19 mouse cellular contexts compared by ENCODE assay signal in genomic region chr17:26348116-26348515, GRCm38 (mm10).
A peak's percentile ranks its signal among the peaks of the same experiment; 100 is the strongest.
DNase-seq lines count a peak whose midpoint lies in the region; ATAC-seq lines count a peak whose summit lies in the region.
"Had no signal": no experiment of that assay in that cellular context is flagged by ENCODE, and none has a peak within 500 bp of the region (broad histone marks: within the 10 kb centered on the region; RNA-seq: fewer than 3 reads in every experiment).

No protein-coding gene starts in this region.

- 0 out of 2 replicates have a peak, but pooled peaks cover 3% of the 10 kb centered on the region for H3K27me3 ChIP-seq in liver, embryonic 12.5 days (replicated peaks)
- H3K27me3 ChIP-seq: forebrain, embryonic 15.5 days had no signal

- no peak for DNase-seq in lung, postnatal 4 days
- DNase-seq in B cell, adult 2 months, result no peak
- DNase-seq: adrenal gland, adult 2 months; adrenal gland, postnatal 10 days; adrenal gland, postnatal 25 days; cerebellum, adult 11 months; cerebellum, adult 18-20 months; cerebellum, adult 8-10 months; cerebellum, adult 9-11 months; cerebellum, postnatal 14 days; cerebellum, postnatal 36 days; forebrain, postnatal 0 days had no signal

- no peaks in the 10 kb centered on the region for H3K36me3 ChIP-seq in liver, embryonic 12.5 days
- H3K36me3 ChIP-seq: embryonic facial prominence, embryonic 10.5 days; embryonic facial prominence, embryonic 12.5 days; forebrain, embryonic 15.5 days had no signal

- 60% methylated on average over 5 of the region's 5 CpGs for WGBS in liver, embryonic 12.5 days (ENCODE audit: insufficient replicate concordance)

- no peaks in the 10 kb centered on the region for H3K4me1 ChIP-seq in liver, embryonic 12.5 days
- H3K4me1 ChIP-seq: embryonic facial prominence, embryonic 10.5 days; embryonic facial prominence, embryonic 12.5 days; forebrain, embryonic 13.5 days; forebrain, embryonic 15.5 days had no signal

- no peaks in the 10 kb centered on the region for H3K9me3 ChIP-seq in liver, embryonic 12.5 days (replicated peaks)
- H3K9me3 ChIP-seq: embryonic facial prominence, embryonic 10.5 days; embryonic facial prominence, embryonic 12.5 days; forebrain, embryonic 13.5 days; forebrain, embryonic 15.5 days had no signal

- peak; percentile 56; the same call in 1 of the 2 replicates for ATAC-seq in common myeloid progenitor, adult 5-6 weeks (replicated peaks; ENCODE audit: low read depth, poor library complexity, severe bottlenecking)
- peak; percentile 40; the same call in 1 of the 2 replicates for ATAC-seq in megakaryocyte, adult 5-6 weeks (ENCODE audit: poor library complexity, severe bottlenecking)
- ATAC-seq in liver, embryonic 12.5 days, result no peak
- ATAC-seq: forebrain, embryonic 13.5 days; forebrain, embryonic 15.5 days; forebrain, postnatal 0 days had no signal

- no peak overlapping the region for H3K4me3 ChIP-seq in liver, embryonic 12.5 days
- H3K4me3 ChIP-seq: embryonic facial prominence, embryonic 10.5 days; embryonic facial prominence, embryonic 12.5 days; forebrain, embryonic 13.5 days; forebrain, embryonic 15.5 days had no signal

- H3K9ac ChIP-seq in liver, embryonic 12.5 days, result no peak overlapping the region
- H3K9ac ChIP-seq: forebrain, embryonic 13.5 days; forebrain, embryonic 15.5 days; forebrain, postnatal 0 days had no signal

- H3K27ac ChIP-seq in liver, embryonic 12.5 days, result no peak overlapping the region
- H3K27ac ChIP-seq: embryonic facial prominence, embryonic 10.5 days; embryonic facial prominence, embryonic 12.5 days; forebrain, embryonic 13.5 days; forebrain, embryonic 15.5 days had no signal

- no peak overlapping the region for H3K4me2 ChIP-seq in liver, embryonic 12.5 days
- H3K4me2 ChIP-seq: embryonic facial prominence, embryonic 12.5 days; forebrain, embryonic 13.5 days; forebrain, embryonic 15.5 days had no signal
